Mouse (Mus musculus) megakaryocyte, embryonic 14.5 days (primary cell): Measurements from ENCODE around the gene Teddm1a. TPM values are rescaled to one million over a fixed set of nuclear protein-coding genes. Genes with fewer than 3 reads are reported as not detected.

Source experiments
- H3K27me3 ChIP-seq: replicated peaks from 2 replicates; pipeline ENCODE3; 2012; ENCODE audit warnings: inconsistent platforms
- H3K36me3 ChIP-seq: replicated peaks from 2 replicates; pipeline ENCODE3; 2012; ENCODE audit warnings: low read length, inconsistent platforms, mixed read lengths
- H3K4me1 ChIP-seq: 2 replicates; pipeline ENCODE4 v1.6.1; 2012; ENCODE audit warnings: inconsistent platforms
- H3K4me3 ChIP-seq: replicated peaks from 2 replicates; pipeline ENCODE3; 2012; ENCODE audit warnings: moderate library complexity, mild to moderate bottlenecking, inconsistent platforms
- H3K9me3 ChIP-seq: 2 replicates; pipeline ENCODE4 v1.6.1; 2012; ENCODE audit warnings: inconsistent platforms
- FLI1 ChIP-seq: IDR thresholded peaks from 2 replicates; pipeline ENCODE4 v1.6.1; 2012; ENCODE audit warnings: low read length, inconsistent platforms, mixed read lengths
- GATA1 ChIP-seq: IDR thresholded peaks from 3 replicates; pipeline ENCODE4 v1.6.1; 2012; ENCODE audit warnings: mixed read lengths, low read length, inconsistent platforms, borderline replicate concordance
- polyA plus RNA-seq: library from polyadenylated mRNA; stranded (reverse); fragments of >175 nt; gene quantifications from 2 replicates; pipeline ENCODE4 v1.2.3, GENCODE M21; 2012; ENCODE audit warnings: low replicate concordance; ENCODE audit not compliant: insufficient read depth

Gene Teddm1a
- polyA plus RNA-seq, 1 experiment, result not detected

DNA sequence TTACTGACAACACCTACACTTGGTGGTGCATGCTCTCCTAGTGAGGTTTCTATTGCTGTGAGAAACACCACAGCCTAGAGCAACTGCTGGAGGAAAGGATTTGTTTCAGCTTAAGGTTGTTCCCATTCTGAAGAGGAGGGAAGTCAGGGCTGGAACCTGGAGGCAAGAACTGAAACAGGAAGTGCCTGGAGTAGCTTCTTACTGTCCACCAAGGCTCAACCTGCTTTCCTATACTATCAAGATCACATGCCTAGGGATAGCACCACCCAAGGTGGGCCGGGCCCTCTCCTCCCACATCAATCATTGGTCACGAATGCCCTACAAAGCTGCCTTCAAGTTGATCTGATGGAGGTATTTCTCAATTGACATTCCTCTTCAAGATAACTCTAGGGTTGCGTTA lies 30.1 kb downstream of the Teddm1a start:
- Histone ChIP-seq H3K27me3 (peaks cover 2% of the 10 kb centered on the region), H3K9me3 (no peaks in the 10 kb centered on the region; the same call in 1 of the 2 replicates), H3K4me3 (no peak overlapping the region), H3K36me3 (no peaks in the 10 kb centered on the region), H3K4me1 (peaks cover 5% of the 10 kb centered on the region; the same call in 1 of the 2 replicates)
- TF ChIP-seq GATA1, result no peak
- TF ChIP-seq FLI1, result no peak

GRCm38 (mm10) chr1:153922571-153923021 lies 31.1 kb downstream of the Teddm1a start:
- peaks cover 2% of the 10 kb centered on the region for H3K27me3 ChIP-seq
- no peak overlapping the region for H3K4me3 ChIP-seq
- H3K4me1 ChIP-seq, result peaks cover 5% of the 10 kb centered on the region; the same call in 1 of the 2 replicates
- no peaks in the 10 kb centered on the region for H3K36me3 ChIP-seq
- TF ChIP-seq GATA1 (no peak), FLI1 (no peak)
- H3K9me3 ChIP-seq, result peaks cover 5% of the 10 kb centered on the region

DNA sequence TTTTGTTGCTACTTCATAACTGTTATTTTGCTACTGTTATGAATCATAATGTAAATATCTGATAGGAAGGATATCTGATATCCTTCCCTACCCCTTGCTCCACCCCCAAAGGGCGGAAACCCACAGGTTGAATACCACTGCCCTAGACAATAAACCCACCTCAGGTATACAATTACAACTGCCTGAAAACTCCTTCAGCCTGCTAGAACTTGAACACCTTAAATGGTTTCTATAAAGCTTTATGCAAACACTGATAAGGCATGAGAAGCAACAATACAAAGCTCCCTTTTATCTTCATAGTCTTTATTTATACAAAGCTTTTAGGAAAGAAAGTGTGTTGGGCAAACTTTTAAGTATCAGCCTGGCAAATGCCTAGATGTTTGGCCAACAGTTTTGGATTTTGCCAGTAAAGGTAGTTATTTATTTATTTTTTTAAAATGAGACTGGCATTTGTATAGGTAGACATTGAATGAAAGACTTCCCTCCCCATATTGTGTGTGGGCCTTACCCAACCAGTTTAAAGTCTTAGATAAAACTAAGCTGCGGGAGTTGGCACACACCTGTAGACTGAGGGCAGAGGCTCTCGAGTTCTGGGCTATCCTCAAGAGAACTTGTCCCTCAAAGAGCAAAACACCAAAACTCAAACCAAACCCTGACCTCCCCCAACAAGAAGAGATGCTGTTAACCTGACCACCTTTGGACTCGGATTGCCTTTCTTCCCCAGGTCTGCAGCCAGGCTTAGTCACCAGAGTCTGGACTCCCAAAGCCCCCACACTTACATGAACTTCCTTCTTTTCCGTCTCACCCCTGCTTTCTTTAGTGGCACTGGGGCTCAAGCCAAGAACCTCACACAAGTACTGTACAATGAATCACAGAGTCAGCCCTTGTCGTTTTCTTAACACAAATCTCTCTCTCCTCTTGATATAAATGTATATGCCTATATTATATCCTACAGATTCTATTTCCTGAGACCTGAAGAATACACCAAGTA lies 33.1 kb downstream of the Teddm1a start:
- Histone ChIP-seq H3K9me3 (peaks cover 14% of the 10 kb centered on the region), H3K36me3 (no peaks in the 10 kb centered on the region), H3K4me3 (no peak overlapping the region), H3K27me3 (peaks cover 2% of the 10 kb centered on the region), H3K4me1 (peaks cover 5% of the 10 kb centered on the region; the same call in 1 of the 2 replicates)
- TF ChIP-seq GATA1 (no peak), FLI1 (no peak)

DNA sequence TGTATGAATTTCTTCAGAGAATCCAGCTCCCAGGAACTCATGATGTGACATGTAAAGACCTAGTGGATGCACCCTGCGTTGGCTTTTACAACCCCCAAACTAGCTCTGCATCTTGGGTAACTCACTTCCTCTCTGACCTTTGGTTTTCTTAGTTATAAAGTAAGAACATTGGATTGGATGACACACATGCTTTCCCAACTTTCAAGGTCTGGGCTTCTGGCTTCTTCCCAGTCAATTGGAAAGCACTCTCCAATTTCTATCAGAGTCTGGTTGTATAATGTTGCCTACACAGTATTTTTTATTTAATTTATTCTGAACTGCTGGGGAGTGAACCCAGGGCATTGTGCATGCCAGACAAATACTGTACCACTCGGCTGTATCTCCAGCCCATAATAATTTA lies 38.9 kb downstream of the Teddm1a start:
- no peaks in the 10 kb centered on the region for H3K36me3 ChIP-seq
- no peaks in the 10 kb centered on the region for H3K4me1 ChIP-seq
- no peak for TF ChIP-seq GATA1
- TF ChIP-seq FLI1, result no peak
- no peak overlapping the region for H3K4me3 ChIP-seq
- H3K9me3 ChIP-seq, result peaks cover 23% of the 10 kb centered on the region
- peaks cover 2% of the 10 kb centered on the region for H3K27me3 ChIP-seq

- H3K9me3 ChIP-seq, result peaks cover 19% of the 10 kb centered on the region
- H3K36me3 ChIP-seq, result no peaks in the 10 kb centered on the region
- no peak for TF ChIP-seq FLI1
- H3K4me1 ChIP-seq, result peaks cover 5% of the 10 kb centered on the region
- H3K4me3 ChIP-seq, result no peak overlapping the region
- no peaks in the 10 kb centered on the region for H3K27me3 ChIP-seq
Observed at GRCm38 (mm10) chr1:153933772-153934171, 42.2 kb downstream of the Teddm1a start.

DNA sequence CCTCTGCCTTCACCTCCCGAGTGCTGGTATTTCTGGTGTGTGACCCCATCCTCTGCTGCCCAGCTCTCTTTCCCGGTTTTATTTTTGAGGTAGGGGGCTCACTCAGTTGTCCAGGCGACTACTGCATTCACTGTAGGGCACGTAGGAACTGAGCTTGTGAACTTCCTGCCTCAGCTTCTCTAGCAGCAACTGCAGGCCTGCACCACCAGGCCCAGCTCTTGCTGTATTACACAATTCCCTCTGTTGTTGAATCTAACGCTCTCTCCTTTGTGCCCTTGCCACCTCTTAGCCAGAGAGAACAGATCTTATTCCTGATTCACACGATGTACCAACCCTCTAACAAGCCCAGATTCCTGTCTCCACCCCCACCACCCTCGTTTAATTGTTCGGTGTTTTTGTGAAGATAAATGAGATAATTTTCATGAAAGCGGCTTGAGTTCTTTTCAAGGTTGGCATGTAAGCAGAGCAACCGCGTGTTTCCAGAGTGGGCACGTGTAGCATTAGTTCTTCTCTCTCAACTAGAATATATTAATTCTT lies 44.4 kb downstream of the Teddm1a start:
- Histone ChIP-seq H3K27me3 (peaks cover 1% of the 10 kb centered on the region), H3K9me3 (peaks cover 10% of the 10 kb centered on the region), H3K36me3 (no peaks in the 10 kb centered on the region), H3K4me1 (peaks cover 5% of the 10 kb centered on the region), H3K4me3 (no peak overlapping the region)
- TF ChIP-seq FLI1 (no peak), GATA1 (no peak)

GRCm38 (mm10) chr1:153937025-153937424 lies 45.5 kb downstream of the Teddm1a start:
- peaks cover 10% of the 10 kb centered on the region for H3K9me3 ChIP-seq
- no peaks in the 10 kb centered on the region for H3K36me3 ChIP-seq
- H3K4me3 ChIP-seq, result no peak overlapping the region
- peaks cover 1% of the 10 kb centered on the region for H3K27me3 ChIP-seq
- no peak for TF ChIP-seq FLI1
- TF ChIP-seq GATA1, result no peak
- H3K4me1 ChIP-seq, result peaks cover 5% of the 10 kb centered on the region

GRCm38 (mm10) chr1:153940986-153941385 lies 49.4 kb downstream of the Teddm1a start:
- peaks cover 8% of the 10 kb centered on the region for H3K9me3 ChIP-seq
- TF ChIP-seq FLI1 (no peak), GATA1 (no peak)
- no peaks in the 10 kb centered on the region for H3K36me3 ChIP-seq
- H3K27me3 ChIP-seq, result peaks cover 1% of the 10 kb centered on the region
- no peak overlapping the region for H3K4me3 ChIP-seq
- H3K4me1 ChIP-seq, result peaks cover 7% of the 10 kb centered on the region

Other genes starting within 250 kb of the Teddm1a start
- gene Rgs8, start 238.7 kb upstream of the Teddm1a start, polyA plus RNA-seq, result 0.04 TPM in 1 of 2 replicates, not detected in the other
- not detected in 2 replicates for gene Rgs16, start 151.4 kb upstream of the Teddm1a start, polyA plus RNA-seq
- gene Rnasel, start 142.3 kb upstream of the Teddm1a start, polyA plus RNA-seq, result 2.3 and 3.2 TPM in 2 replicates
- gene Rgsl1, start 47.6 kb upstream of the Teddm1a start, polyA plus RNA-seq, result not detected in 2 replicates
- gene Teddm1b, start 17.4 kb upstream of the Teddm1a start, polyA plus RNA-seq, result not detected in 2 replicates
- gene Glul, start 8.2 kb downstream of the Teddm1a start, polyA plus RNA-seq, result 15.1 and 68.1 TPM in 2 replicates
- 0.59 TPM in 1 of 2 replicates, not detected in the other for gene Teddm2, start 8.5 kb downstream of the Teddm1a start, polyA plus RNA-seq